Mouse (Mus musculus) neural tube, embryonic 15.5 days (tissue): Measurements from ENCODE around the gene Tspan14. TPM values are rescaled to one million over a fixed set of nuclear protein-coding genes. Genes with fewer than 3 reads are reported as not detected.
A peak's percentile ranks its signal among the peaks of the same experiment; 100 is the strongest.

Experiments
- ATAC-seq: fragments of 200-750 bp; cut with Nextera tagmentation; 2 replicates; pipeline ENCODE4 v1.8.0; 2017; ENCODE audit warnings: mild to moderate bottlenecking, moderate TSS enrichment, moderate library complexity; ENCODE audit not compliant: low FRiP score
- H3K27ac ChIP-seq: fragments of 300-500 bp; sonication (generic); replicated peaks from 2 replicates; pipeline ENCODE4 v1.5.1; 2015; ENCODE audit warnings: mild to moderate bottlenecking, inconsistent platforms
- H3K27me3 ChIP-seq: fragments of 300-500 bp; sonication (generic); replicated peaks from 2 replicates; pipeline ENCODE4 v1.6.1; 2015; ENCODE audit warnings: inconsistent platforms
- H3K36me3 ChIP-seq: fragments of 300-500 bp; sonication (generic); 2 replicates; pipeline ENCODE4 v1.6.1; 2015; ENCODE audit warnings: inconsistent platforms
- H3K4me1 ChIP-seq: fragments of 300-500 bp; sonication (generic); 2 replicates; pipeline ENCODE4 v1.6.1; 2015; ENCODE audit warnings: inconsistent platforms
- H3K4me2 ChIP-seq: fragments of 300-500 bp; sonication (generic); 2 replicates; pipeline ENCODE4 v1.6.1; 2015; ENCODE audit warnings: inconsistent platforms, mild to moderate bottlenecking, moderate library complexity
- H3K4me3 ChIP-seq: fragments of 300-500 bp; sonication (generic); replicated peaks from 2 replicates; pipeline ENCODE4 v1.5.1; 2015; ENCODE audit warnings: mild to moderate bottlenecking, inconsistent platforms
- H3K9ac ChIP-seq: fragments of 300-500 bp; sonication (generic); replicated peaks from 2 replicates; pipeline ENCODE4 v1.6.1; 2015; ENCODE audit warnings: mild to moderate bottlenecking, inconsistent platforms
- H3K9me3 ChIP-seq: fragments of 300-500 bp; sonication (generic); replicated peaks from 2 replicates; pipeline ENCODE4 v1.6.1; 2016; ENCODE audit warnings: inconsistent platforms
- WGBS: fragments of 180-500 bp; shearing (Covaris S2); methylation state at CpG from one replicate; pipeline ENCODE4 v1.1.7; 2015; ENCODE audit warnings: mixed read lengths; 5-methylcytosine and 5-hydroxymethylcytosine counted together
- polyA plus RNA-seq: library from polyadenylated mRNA; unstranded; fragments of >200 nt; fragmentation: Nextera tagmentation; extraction: Ambion mirVana; gene quantifications from 2 replicates; pipeline ENCODE4 v1.2.1, GENCODE M21; 2015

The Tspan14 gene
- polyA plus RNA-seq, 1 experiment from 2014 or later: 45.5 TPM

GRCm38 (mm10) chr14:40911529-40911928 is 55.1 kb downstream of the Tspan14 start:
- Histone ChIP-seq H3K4me1 (peaks cover 3% of the 10 kb centered on the region; the same call in 1 of the 2 replicates), H3K4me3 (no peak overlapping the region), H3K27ac (no peak overlapping the region), H3K36me3 (peaks cover 81% of the 10 kb centered on the region), H3K27me3 (no peaks in the 10 kb centered on the region), H3K9ac (no peak overlapping the region), H3K4me2 (no peak overlapping the region), H3K9me3 (no peaks in the 10 kb centered on the region)
- no peak for ATAC-seq

GRCm38 (mm10) chr14:40908763-40909162 is 57.8 kb downstream of the Tspan14 start:
- no peak for ATAC-seq
- Histone ChIP-seq H3K9ac (no peak overlapping the region), H3K4me3 (no peak overlapping the region), H3K4me1 (no peaks in the 10 kb centered on the region; the same call in 1 of the 2 replicates), H3K27me3 (no peaks in the 10 kb centered on the region), H3K36me3 (peaks cover 69% of the 10 kb centered on the region), H3K27ac (no peak overlapping the region), H3K9me3 (no peaks in the 10 kb centered on the region), H3K4me2 (no peak overlapping the region)
- WGBS: 96% methylated on average over 9 of the region's 9 CpGs

- Histone ChIP-seq H3K27me3 (no peaks in the 10 kb centered on the region), H3K27ac (no peak overlapping the region), H3K4me2 (no peak overlapping the region), H3K9ac (no peak overlapping the region), H3K4me3 (no peak overlapping the region), H3K36me3 (peaks cover 57% of the 10 kb centered on the region), H3K9me3 (no peaks in the 10 kb centered on the region), H3K4me1 (no peaks in the 10 kb centered on the region)
- 92% methylated on average over 9 of the region's 9 CpGs for WGBS
- ATAC-seq: no peak
These were observed 59.8 kb downstream of the Tspan14 start for GRCm38 (mm10) chr14:40906770-40907169.

- Histone ChIP-seq H3K9me3 (no peaks in the 10 kb centered on the region), H3K9ac (no peak overlapping the region), H3K4me2 (no peak overlapping the region), H3K27me3 (no peaks in the 10 kb centered on the region), H3K27ac (no peak overlapping the region), H3K4me3 (no peak overlapping the region), H3K36me3 (peaks cover 47% of the 10 kb centered on the region), H3K4me1 (no peaks in the 10 kb centered on the region)
- 90% methylated on average over 8 of the region's 8 CpGs for WGBS
- no peak for ATAC-seq
These were observed 60.8 kb downstream of the Tspan14 start for GRCm38 (mm10) chr14:40905813-40906212.

- Histone ChIP-seq H3K27me3 (no peaks in the 10 kb centered on the region), H3K4me3 (no peak overlapping the region), H3K36me3 (peaks cover 14% of the 10 kb centered on the region), H3K27ac (no peak overlapping the region), H3K9ac (no peak overlapping the region), H3K4me2 (no peak overlapping the region), H3K4me1 (no peaks in the 10 kb centered on the region), H3K9me3 (no peaks in the 10 kb centered on the region)
- 81% methylated on average over 12 of the region's 12 CpGs for WGBS
- 0 out of 2 replicates have a peak, but pooled peaks have one; percentile 5 for ATAC-seq
These were observed 64.1 kb downstream of the Tspan14 start for GRCm38 (mm10) chr14:40902307-40903055.

GRCm38 (mm10) chr14:40900267-40900666 is 66.3 kb downstream of the Tspan14 start:
- H3K4me1 ChIP-seq: no peaks in the 10 kb centered on the region
- 65% methylated on average over 2 of the region's 2 CpGs for whole genome bisulfite sequencing
- no peak overlapping the region for H3K4me2 ChIP-seq
- no peak overlapping the region for H3K4me3 ChIP-seq
- H3K36me3 ChIP-seq: no peaks in the 10 kb centered on the region
- ATAC-seq: no peak
- no peaks in the 10 kb centered on the region for H3K27me3 ChIP-seq
- H3K27ac ChIP-seq: no peak overlapping the region
- H3K9me3 ChIP-seq: no peaks in the 10 kb centered on the region
- no peak overlapping the region for H3K9ac ChIP-seq

GRCm38 (mm10) chr14:40897916-40898315 is 68.7 kb downstream of the Tspan14 start:
- Histone ChIP-seq H3K4me1 (peaks cover 9% of the 10 kb centered on the region), H3K27ac (no peak overlapping the region), H3K36me3 (no peaks in the 10 kb centered on the region), H3K9me3 (no peaks in the 10 kb centered on the region), H3K4me3 (no peak overlapping the region), H3K4me2 (no peak overlapping the region), H3K9ac (no peak overlapping the region), H3K27me3 (no peaks in the 10 kb centered on the region)
- 87% methylated on average over 3 of the region's 3 CpGs for WGBS
- ATAC-seq: no peak

- Histone ChIP-seq H3K4me1 (peaks cover 9% of the 10 kb centered on the region), H3K27ac (no peak overlapping the region), H3K4me3 (no peak overlapping the region), H3K4me2 (no peak overlapping the region), H3K27me3 (no peaks in the 10 kb centered on the region), H3K9ac (no peak overlapping the region), H3K36me3 (no peaks in the 10 kb centered on the region), H3K9me3 (no peaks in the 10 kb centered on the region)
- no peak for ATAC-seq
- 84% methylated on average over 8 of the region's 8 CpGs for WGBS
These were observed 70.9 kb downstream of the Tspan14 start for GRCm38 (mm10) chr14:40895681-40896080.

- Histone ChIP-seq H3K9ac (0 out of 2 replicates have a peak overlapping the region, but pooled peaks have one; percentile 1), H3K27ac (no peak overlapping the region), H3K4me1 (peaks cover 9% of the 10 kb centered on the region), H3K27me3 (no peaks in the 10 kb centered on the region), H3K4me2 (peak overlapping the region; percentile 56), H3K9me3 (no peaks in the 10 kb centered on the region), H3K36me3 (no peaks in the 10 kb centered on the region), H3K4me3 (peak overlapping the region; percentile 22)
- ATAC-seq: peak; percentile 90
- WGBS: 16% methylated on average over 23 of the region's 23 CpGs
These were observed 71.9 kb downstream of the Tspan14 start for GRCm38 (mm10) chr14:40894576-40895247.

- Histone ChIP-seq H3K4me3 (no peak overlapping the region), H3K27ac (no peak overlapping the region), H3K9me3 (no peaks in the 10 kb centered on the region), H3K4me2 (peak overlapping the region; percentile 56; the same call in 1 of the 2 replicates), H3K36me3 (no peaks in the 10 kb centered on the region), H3K4me1 (peaks cover 9% of the 10 kb centered on the region), H3K9ac (no peak overlapping the region), H3K27me3 (no peaks in the 10 kb centered on the region)
- 76% methylated on average over 8 of the region's 8 CpGs for WGBS
- ATAC-seq: no peak
These were observed 72.7 kb downstream of the Tspan14 start for GRCm38 (mm10) chr14:40893884-40894283.

GRCm38 (mm10) chr14:40893196-40893595 is 73.4 kb downstream of the Tspan14 start, which contains the start of gene Sh2d4b:
Sh2d4b (minus strand) TSS chr14:40893266.
- H3K36me3 ChIP-seq: no peaks in the 10 kb centered on the region
- H3K4me2 ChIP-seq: no peak within 1 kb of the TSS; the same call in 1 of the 2 replicates
- ATAC-seq: no peak
- no peak within 1 kb of the TSS for H3K9ac ChIP-seq
- no peak within 1 kb of the TSS for H3K27ac ChIP-seq
- H3K9me3 ChIP-seq: no peaks in the 10 kb centered on the region
- H3K4me1 ChIP-seq: peaks cover 9% of the 10 kb centered on the region
- 82% methylated on average over 3 of the region's 3 CpGs for WGBS
- no peak within 1 kb of the TSS for H3K4me3 ChIP-seq
- H3K27me3 ChIP-seq: no peaks in the 10 kb centered on the region

- WGBS: 89% methylated on average over 7 of the region's 7 CpGs
- Histone ChIP-seq H3K9me3 (no peaks in the 10 kb centered on the region), H3K4me2 (no peak overlapping the region), H3K27me3 (no peaks in the 10 kb centered on the region), H3K27ac (no peak overlapping the region), H3K9ac (no peak overlapping the region), H3K4me1 (peaks cover 9% of the 10 kb centered on the region), H3K36me3 (no peaks in the 10 kb centered on the region), H3K4me3 (no peak overlapping the region)
- no peak for ATAC-seq
These were observed 74.2 kb downstream of the Tspan14 start for GRCm38 (mm10) chr14:40892326-40892825.
